ENCODE assay signal across 28 mouse cellular contexts in genomic region chr10:94741459-94741858, GRCm38 (mm10).
"Had no signal": no experiment of that assay in that cellular context is flagged by ENCODE, and none has a peak within 500 bp of the region (broad histone marks: within the 10 kb centered on the region; RNA-seq: fewer than 3 reads in every experiment).

No protein-coding gene starts in this region.

- DNase-seq: gastrocnemius, adult 2 months; gastrocnemius, postnatal 10 days; gastrocnemius, postnatal 25 days; heart, adult 18-20 months; heart, postnatal 10 days; heart, postnatal 4 days; kidney, adult 11 months; kidney, adult 2 months; kidney, adult 9 months; kidney, postnatal 14 days; kidney, postnatal 36 days; liver; liver, embryonic 13.5 days had no signal

- H3K27ac ChIP-seq: gastrocnemius, adult 2 months; heart, embryonic 10.5 days; hindbrain, embryonic 10.5 days; hindbrain, embryonic 12.5 days; hindbrain, embryonic 14.5 days; intestine, embryonic 15.5 days; kidney, embryonic 15.5 days; kidney, postnatal 0 days; layer of hippocampus, adult 2 months; left cerebral cortex, adult 2 months; limb, embryonic 10.5 days; limb, embryonic 12.5 days; liver, embryonic 13.5 days had no signal

- H3K9ac ChIP-seq: heart, embryonic 12.5 days; hindbrain, embryonic 12.5 days; hindbrain, embryonic 14.5 days; intestine, embryonic 15.5 days; kidney, embryonic 15.5 days; limb, embryonic 12.5 days; liver, embryonic 13.5 days had no signal

- H3K9me3 ChIP-seq: heart, embryonic 10.5 days; heart, embryonic 12.5 days; hindbrain, embryonic 10.5 days; hindbrain, embryonic 12.5 days; intestine, embryonic 15.5 days; kidney, embryonic 15.5 days; limb, embryonic 10.5 days; limb, embryonic 12.5 days; liver, embryonic 13.5 days had no signal

- H3K4me3 ChIP-seq: gastrocnemius, adult 2 months; heart, embryonic 10.5 days; heart, embryonic 12.5 days; hindbrain, embryonic 10.5 days; hindbrain, embryonic 12.5 days; intestine, embryonic 15.5 days; kidney, embryonic 15.5 days; layer of hippocampus, adult 2 months; left cerebral cortex, adult 2 months; limb, embryonic 10.5 days; limb, embryonic 12.5 days; liver, embryonic 13.5 days had no signal

- H3K36me3 ChIP-seq: hindbrain, embryonic 12.5 days; intestine, embryonic 15.5 days; kidney, embryonic 15.5 days; liver, embryonic 13.5 days had no signal

- H3K4me1 ChIP-seq: heart, embryonic 10.5 days; hindbrain, embryonic 10.5 days; hindbrain, embryonic 12.5 days; intestine, embryonic 15.5 days; kidney, embryonic 15.5 days; limb, embryonic 10.5 days; liver, embryonic 13.5 days had no signal

- H3K4me2 ChIP-seq: heart, embryonic 12.5 days; hindbrain, embryonic 12.5 days; hindbrain, embryonic 14.5 days; intestine, embryonic 15.5 days; kidney, embryonic 15.5 days; limb, embryonic 12.5 days; liver, embryonic 11.5 days; liver, embryonic 13.5 days had no signal

- ATAC-seq: hindbrain, embryonic 16.5 days; inflammation-experienced regulatory T-cells, adult 6 months; intestine, embryonic 15.5 days had no signal

- H3K27me3 ChIP-seq: heart, embryonic 12.5 days; hindbrain, embryonic 12.5 days; intestine, embryonic 15.5 days; kidney, embryonic 15.5 days; limb, embryonic 12.5 days; liver, embryonic 13.5 days had no signal
